Mouse (Mus musculus): ENCODE measurements around the gene Tmem183a.

The Tmem183a gene

GRCm38 (mm10) chr1:134344005-134344950 is 17.5 kb downstream of the Tmem183a start:
- DNase-seq (ENCODE audit: low read depth, low spot score) = peak; percentile 92

GRCm38 (mm10) chr1:134343567-134343966 is 18.2 kb downstream of the Tmem183a start:
- DNase-seq (ENCODE audit: low read depth, low spot score) = no peak

GRCm38 (mm10) chr1:134342781-134343310 is 18.9 kb downstream of the Tmem183a start:
- DNase-seq (ENCODE audit: low read depth, low spot score) = no peak

GRCm38 (mm10) chr1:134342278-134342664 is 19.5 kb downstream of the Tmem183a start:
- no peak for DNase-seq (ENCODE audit: low read depth, low spot score)

- DNase-seq (ENCODE audit: low read depth, low spot score) = no peak
Measured at GRCm38 (mm10) chr1:134341641-134342277, 20.0 kb downstream of the Tmem183a start.

GRCm38 (mm10) chr1:134339757-134340619 is 21.8 kb downstream of the Tmem183a start:
- no peak for DNase-seq (ENCODE audit: low read depth, low spot score)

- no peak for DNase-seq (ENCODE audit: low read depth, low spot score)
Measured at GRCm38 (mm10) chr1:134339162-134339561, 22.6 kb downstream of the Tmem183a start.

GRCm38 (mm10) chr1:134336958-134337710 is 24.6 kb downstream of the Tmem183a start:
- DNase-seq (ENCODE audit: low read depth, low spot score) = no peak

GRCm38 (mm10) chr1:134335924-134336810 is 25.6 kb downstream of the Tmem183a start:
- no peak for DNase-seq (ENCODE audit: low read depth, low spot score)

GRCm38 (mm10) chr1:134335211-134335923 is 26.4 kb downstream of the Tmem183a start:
- DNase-seq (ENCODE audit: low read depth, low spot score) = no peak

GRCm38 (mm10) chr1:134334111-134334827 is 27.5 kb downstream of the Tmem183a start:
- no peak for DNase-seq (ENCODE audit: low read depth, low spot score)

- no peak for DNase-seq (ENCODE audit: low read depth, low spot score)
Measured at GRCm38 (mm10) chr1:134333371-134334110, 28.2 kb downstream of the Tmem183a start.

GRCm38 (mm10) chr1:134332770-134333271 is 29.0 kb downstream of the Tmem183a start, which contains the start of gene Ppfia4:
TSS of gene Ppfia4 (minus strand) at chr1:134332928.
- DNase-seq (ENCODE audit: low read depth, low spot score) = no peak

GRCm38 (mm10) chr1:134331879-134332635 is 29.7 kb downstream of the Tmem183a start:
- peak; percentile 80 for DNase-seq (ENCODE audit: low read depth, low spot score)

- no peak for DNase-seq (ENCODE audit: low read depth, low spot score)
Measured at GRCm38 (mm10) chr1:134326841-134327346, 34.9 kb downstream of the Tmem183a start.

- no peak for DNase-seq (ENCODE audit: low read depth, low spot score)
Measured at GRCm38 (mm10) chr1:134322591-134322990, 39.2 kb downstream of the Tmem183a start.

All from mesoderm, embryonic 11.5 days (tissue).